Mouse (Mus musculus) forebrain, embryonic 10.5 days (tissue): ENCODE results near the gene Nkx1-1. TPM values are rescaled to one million over a fixed set of nuclear protein-coding genes. Genes with fewer than 3 reads are reported as not detected.

Experiments
- DNase-seq: peaks from one replicate; pipeline ENCODE4 v3.0.0-alpha.2; 2017; ENCODE audit warnings: low spot score; ENCODE audit errors: extremely low spot score
- H3K27ac ChIP-seq: fragments of 300-500 bp; sonication (generic); 2 replicates; pipeline ENCODE4 v1.5.1; 2016; ENCODE audit warnings: mild to moderate bottlenecking
- H3K27me3 ChIP-seq: fragments of 300-500 bp; sonication (generic); 2 replicates; pipeline ENCODE4 v1.6.1; 2016; ENCODE audit warnings: mild to moderate bottlenecking; ENCODE audit not compliant: poor library complexity, severe bottlenecking
- H3K36me3 ChIP-seq: fragments of 300-500 bp; sonication (generic); replicated peaks from 2 replicates; pipeline ENCODE4 v1.6.1; 2016; ENCODE audit warnings: mild to moderate bottlenecking, moderate library complexity
- H3K4me1 ChIP-seq: fragments of 300-500 bp; sonication (generic); 2 replicates; pipeline ENCODE4 v1.6.1; 2016
- H3K4me3 ChIP-seq: fragments of 300-500 bp; sonication (generic); 2 replicates; pipeline ENCODE4 v1.5.1; 2016; ENCODE audit warnings: mild to moderate bottlenecking, moderate library complexity
- H3K9me3 ChIP-seq: fragments of 300-500 bp; sonication (generic); 2 replicates; pipeline ENCODE4 v1.6.1; 2016; ENCODE audit warnings: mild to moderate bottlenecking, moderate library complexity
- WGBS: fragments of 180-500 bp; shearing (Covaris S2); methylation state at CpG from one replicate; pipeline ENCODE4 v1.1.7; 2016; 5-methylcytosine and 5-hydroxymethylcytosine counted together
- polyA plus RNA-seq: library from polyadenylated mRNA; unstranded; fragments of >200 nt; fragmentation: Nextera tagmentation; extraction: Ambion mirVana; gene quantifications from 2 replicates; pipeline ENCODE4 v1.2.1, GENCODE M21; 2016

Nkx1-1 gene
- not detected in 2 replicates for polyA plus RNA-seq

DNA sequence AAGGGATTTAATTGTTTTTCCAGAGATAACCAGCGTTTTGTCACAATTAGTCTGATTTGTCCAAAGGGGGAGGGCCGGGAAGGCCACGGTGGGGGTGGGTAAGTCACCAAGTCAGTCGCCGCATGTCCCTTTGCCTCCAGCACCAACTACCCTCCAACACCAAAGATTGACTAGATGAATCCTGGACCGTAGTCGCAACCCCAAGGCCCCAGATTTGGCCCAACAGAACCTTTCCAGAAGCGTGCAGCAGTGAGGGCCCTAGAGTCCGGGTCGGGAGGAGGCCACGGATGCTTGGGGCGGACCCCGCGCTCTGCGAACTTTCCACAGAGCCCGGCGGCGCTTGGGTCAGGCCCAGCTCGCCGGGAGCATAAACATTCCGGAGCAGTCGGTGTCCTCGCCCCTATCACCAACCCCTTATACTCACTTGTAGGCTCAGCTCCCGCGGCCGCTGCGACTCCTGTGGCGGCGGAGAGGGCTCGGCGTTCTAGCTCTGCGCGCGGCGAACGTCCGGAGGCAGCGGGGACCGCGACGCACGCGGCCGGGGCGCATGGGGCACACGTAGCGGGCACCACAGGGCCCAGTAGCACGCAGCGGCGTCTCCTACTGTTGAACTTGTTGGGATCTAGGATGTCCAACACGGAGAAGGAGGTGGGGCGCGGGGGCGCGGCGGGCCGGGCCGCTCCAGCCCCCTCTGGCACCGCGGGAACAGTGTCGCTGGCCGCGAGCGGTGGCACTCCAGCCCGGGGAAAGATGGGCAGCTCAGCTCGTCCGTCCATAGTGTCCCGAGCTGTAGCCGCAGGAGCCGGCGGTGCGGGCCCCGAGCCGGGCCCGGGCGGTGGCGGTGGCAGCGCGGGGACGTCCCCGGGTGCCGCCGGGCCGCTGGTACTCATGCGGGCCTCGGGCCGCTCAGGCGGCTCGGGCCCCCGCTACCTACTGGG, at the start of gene Nkx1-1:
Nkx1-1 (minus strand) TSS at position 776 of the 938 bp plus-strand sequence.
- no peak within 1 kb of the TSS for H3K27ac ChIP-seq
- no peaks in the 10 kb centered on the region for H3K36me3 ChIP-seq
- no peaks in the 10 kb centered on the region for H3K9me3 ChIP-seq
- peak; percentile 34 for DNase-seq
- H3K4me1 ChIP-seq, result peaks cover 53% of the 10 kb centered on the region
- WGBS, result under 1% methylated on average over 90 of the region's 90 CpGs
- peak within 1 kb of the TSS; percentile 40 for H3K4me3 ChIP-seq
- H3K27me3 ChIP-seq, result peaks cover 100% of the 10 kb centered on the region

DNA sequence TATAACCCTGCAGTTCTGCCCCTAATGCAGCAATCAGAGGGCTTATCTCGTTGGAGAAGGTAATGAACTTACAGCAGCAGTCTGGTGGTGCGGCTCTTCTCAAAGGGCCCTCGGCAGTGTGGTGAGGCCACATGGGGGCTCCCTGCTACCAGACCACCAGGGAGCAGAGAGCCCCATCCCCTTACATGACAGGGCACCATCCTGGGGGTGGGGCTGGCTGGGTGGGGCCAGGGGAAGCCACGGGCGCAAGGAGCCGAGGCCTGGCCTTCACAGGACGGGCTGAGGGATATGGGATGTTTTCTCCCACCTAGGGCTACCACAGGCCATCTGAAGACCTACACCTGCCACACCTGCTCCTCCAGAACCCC, 47.5 kb upstream of the Nkx1-1 start:
- H3K4me3 ChIP-seq, result no peak overlapping the region
- no peak for DNase-seq
- H3K9me3 ChIP-seq, result no peaks in the 10 kb centered on the region
- H3K27ac ChIP-seq, result no peak overlapping the region
- H3K4me1 ChIP-seq, result peaks cover 23% of the 10 kb centered on the region
- H3K36me3 ChIP-seq, result no peaks in the 10 kb centered on the region
- peaks cover 48% of the 10 kb centered on the region for H3K27me3 ChIP-seq
- WGBS, result 65% methylated on average over 7 of the region's 7 CpGs

DNA sequence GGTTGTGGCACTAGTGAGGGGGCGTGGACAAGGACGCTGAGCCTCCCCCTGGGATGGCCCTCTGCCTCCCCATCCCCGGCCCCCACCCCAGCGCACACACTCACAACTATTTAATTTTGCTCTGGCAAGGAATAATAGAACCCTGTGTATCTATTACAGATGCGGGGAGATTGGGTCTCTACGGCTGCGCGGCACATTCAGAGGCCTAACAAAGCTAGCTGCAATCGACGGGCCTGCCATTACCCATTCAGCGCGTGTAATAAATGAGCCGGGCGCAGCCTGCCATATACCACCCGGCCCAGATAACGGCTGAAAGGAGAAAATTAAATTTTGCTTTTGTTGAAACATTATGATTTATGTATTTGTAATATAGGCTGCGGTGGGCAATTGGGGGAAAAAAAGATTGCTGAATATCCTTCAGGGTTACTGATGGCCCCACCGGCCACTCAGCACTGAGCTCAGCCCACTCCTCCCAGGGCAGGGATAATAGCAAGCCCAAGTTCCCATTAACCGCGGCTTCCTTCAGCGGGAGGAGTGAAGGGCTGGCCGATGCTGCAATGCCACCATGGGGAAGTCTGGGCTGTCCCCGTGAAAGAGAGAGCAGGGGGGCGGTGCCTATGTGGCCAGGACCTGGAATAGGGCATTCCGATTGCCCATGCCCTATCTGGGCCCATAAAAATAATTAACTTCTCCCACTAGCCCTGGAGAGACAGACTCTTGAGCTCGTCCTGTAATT, 47.0 kb upstream of the Nkx1-1 start:
- H3K4me3 ChIP-seq, result no peak overlapping the region
- H3K36me3 ChIP-seq, result no peaks in the 10 kb centered on the region
- DNase-seq, result no peak
- WGBS, result 67% methylated on average over 26 of the region's 26 CpGs
- H3K27me3 ChIP-seq, result peaks cover 46% of the 10 kb centered on the region
- no peaks in the 10 kb centered on the region for H3K9me3 ChIP-seq
- peaks cover 23% of the 10 kb centered on the region for H3K4me1 ChIP-seq
- H3K27ac ChIP-seq, result no peak overlapping the region

DNA sequence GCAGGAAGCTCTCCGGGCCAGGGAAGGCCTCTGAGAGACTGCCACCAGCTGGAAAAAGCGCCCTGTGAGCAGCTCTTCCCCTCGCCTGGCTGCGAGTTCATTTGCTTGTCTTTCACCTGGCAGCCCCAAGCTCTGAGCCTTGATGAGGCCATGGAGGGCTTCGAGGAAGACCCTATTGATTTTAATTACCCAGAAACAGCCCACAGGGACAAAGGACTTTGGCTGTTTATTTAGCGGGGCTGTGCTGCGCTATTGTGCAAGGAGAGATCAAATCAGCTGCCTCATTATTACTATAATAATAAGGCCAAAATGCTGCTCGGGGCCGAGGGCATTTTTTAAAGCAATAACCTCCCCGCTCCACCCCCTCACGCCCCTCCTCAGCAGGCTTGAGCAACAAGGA, 31.7 kb upstream of the Nkx1-1 start:
- WGBS, result 46% methylated on average over 11 of the region's 11 CpGs
- H3K9me3 ChIP-seq, result no peaks in the 10 kb centered on the region
- H3K36me3 ChIP-seq, result no peaks in the 10 kb centered on the region
- H3K4me3 ChIP-seq, result no peak overlapping the region
- H3K4me1 ChIP-seq, result peaks cover 39% of the 10 kb centered on the region
- H3K27me3 ChIP-seq, result peaks cover 87% of the 10 kb centered on the region
- DNase-seq, result peak; percentile 42
- 0 out of 2 replicates have a peak overlapping the region, but pooled peaks have one; percentile 22 for H3K27ac ChIP-seq

DNA sequence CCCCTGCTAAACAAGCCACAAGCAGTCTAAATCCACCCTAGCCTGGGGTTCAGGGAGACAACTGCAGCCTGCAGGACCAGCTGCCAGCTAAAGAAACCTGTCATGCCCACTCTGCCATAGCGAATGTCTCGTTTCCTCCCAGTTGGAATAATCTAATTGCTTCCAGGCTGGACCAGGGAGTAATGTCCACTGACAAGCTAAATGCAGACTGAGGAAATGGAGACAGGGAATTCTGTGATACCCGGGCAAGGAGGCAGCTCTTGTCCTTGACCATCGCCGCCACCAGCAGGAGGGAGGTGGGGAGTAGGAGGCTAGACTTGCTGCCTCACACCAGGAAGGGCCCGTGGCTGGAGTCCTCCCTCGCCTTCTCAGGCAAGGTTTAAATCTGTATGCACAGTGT, 30.6 kb upstream of the Nkx1-1 start:
- peaks cover 90% of the 10 kb centered on the region for H3K27me3 ChIP-seq
- DNase-seq, result no peak
- no peak overlapping the region for H3K4me3 ChIP-seq
- H3K9me3 ChIP-seq, result no peaks in the 10 kb centered on the region
- H3K36me3 ChIP-seq, result no peaks in the 10 kb centered on the region
- peaks cover 39% of the 10 kb centered on the region for H3K4me1 ChIP-seq
- H3K27ac ChIP-seq, result no peak overlapping the region
- WGBS, result 68% methylated on average over 7 of the region's 7 CpGs

DNA sequence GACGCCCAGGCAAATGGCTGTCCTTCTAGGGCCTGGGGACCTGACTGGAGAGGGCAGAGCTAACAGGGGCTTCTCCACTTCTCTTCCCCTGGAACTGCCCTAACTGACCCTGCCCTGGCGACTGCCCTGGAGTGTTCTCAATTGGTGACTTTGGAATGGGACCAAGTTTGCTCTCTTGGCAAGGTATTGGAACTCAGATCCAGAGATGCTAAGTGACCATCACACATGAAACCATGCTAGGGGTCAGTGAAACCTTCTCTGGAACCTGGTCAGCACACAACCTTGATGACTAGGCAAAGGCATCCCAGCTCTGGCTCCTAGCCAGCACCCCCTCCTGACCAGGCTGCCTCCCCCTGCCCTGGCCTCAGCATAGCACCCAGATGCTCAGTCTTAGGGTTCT, 25.3 kb upstream of the Nkx1-1 start:
- H3K36me3 ChIP-seq, result no peaks in the 10 kb centered on the region
- H3K9me3 ChIP-seq, result no peaks in the 10 kb centered on the region
- no peak overlapping the region for H3K4me3 ChIP-seq
- peaks cover 96% of the 10 kb centered on the region for H3K27me3 ChIP-seq
- no peak for DNase-seq
- 77% methylated on average over 2 of the region's 2 CpGs for WGBS
- H3K27ac ChIP-seq, result no peak overlapping the region
- H3K4me1 ChIP-seq, result peaks cover 23% of the 10 kb centered on the region

DNA sequence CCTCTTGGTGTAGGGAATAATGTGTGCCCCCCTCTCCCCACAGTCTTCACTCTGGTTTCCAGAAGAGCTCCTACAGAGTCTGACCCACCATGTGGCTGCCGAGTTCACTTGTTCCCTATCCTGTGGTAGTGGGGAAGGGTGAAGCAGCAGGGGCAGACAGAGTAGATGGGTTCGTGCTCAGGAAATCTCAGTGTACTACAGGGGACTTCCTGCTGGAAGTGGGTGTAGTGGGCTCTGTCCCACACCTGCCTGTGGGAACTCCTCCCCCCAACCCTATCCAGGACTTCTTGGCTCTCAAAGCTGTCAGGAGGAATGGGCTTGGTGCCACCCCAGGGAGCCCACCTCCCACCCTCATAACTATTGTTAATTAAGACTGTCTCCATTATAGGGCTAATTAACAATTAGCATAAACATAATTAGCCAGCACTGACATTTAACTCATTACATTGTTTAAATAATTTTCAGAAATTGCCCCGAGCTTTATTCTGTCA, 24.4 kb upstream of the Nkx1-1 start:
- H3K4me3 ChIP-seq, result no peak overlapping the region
- WGBS, result 79% methylated on average over 3 of the region's 3 CpGs
- peaks cover 14% of the 10 kb centered on the region for H3K4me1 ChIP-seq
- DNase-seq, result no peak
- peaks cover 94% of the 10 kb centered on the region for H3K27me3 ChIP-seq
- H3K27ac ChIP-seq, result no peak overlapping the region
- H3K9me3 ChIP-seq, result no peaks in the 10 kb centered on the region
- H3K36me3 ChIP-seq, result no peaks in the 10 kb centered on the region

DNA sequence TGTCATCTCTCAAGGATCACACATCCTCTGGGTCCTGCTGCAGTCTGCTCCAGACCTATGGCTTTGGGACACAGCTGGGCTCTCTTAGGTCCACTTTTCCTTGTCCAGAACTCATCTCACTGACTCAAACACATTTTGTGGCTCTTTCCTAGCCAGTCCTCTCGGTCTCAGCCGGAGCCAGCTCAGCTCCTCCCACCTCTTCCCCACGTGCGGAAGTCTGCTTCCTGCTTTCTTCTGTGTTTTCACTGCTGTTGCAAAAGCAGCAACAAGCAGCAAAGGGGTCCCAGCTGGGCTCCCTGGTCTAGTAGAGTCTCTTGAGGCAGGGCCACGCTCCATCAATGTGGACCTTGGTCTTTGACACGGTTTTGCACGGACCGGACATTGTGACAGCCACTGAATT, 22.0 kb upstream of the Nkx1-1 start:
- Histone ChIP-seq H3K4me1 (0 out of 2 replicates have a peak, but pooled peaks cover 10% of the 10 kb centered on the region), H3K4me3 (no peak overlapping the region), H3K27me3 (peaks cover 79% of the 10 kb centered on the region), H3K27ac (no peak overlapping the region), H3K36me3 (no peaks in the 10 kb centered on the region), H3K9me3 (no peaks in the 10 kb centered on the region)
- 72% methylated on average over 8 of the region's 8 CpGs for WGBS
- no peak for DNase-seq

DNA sequence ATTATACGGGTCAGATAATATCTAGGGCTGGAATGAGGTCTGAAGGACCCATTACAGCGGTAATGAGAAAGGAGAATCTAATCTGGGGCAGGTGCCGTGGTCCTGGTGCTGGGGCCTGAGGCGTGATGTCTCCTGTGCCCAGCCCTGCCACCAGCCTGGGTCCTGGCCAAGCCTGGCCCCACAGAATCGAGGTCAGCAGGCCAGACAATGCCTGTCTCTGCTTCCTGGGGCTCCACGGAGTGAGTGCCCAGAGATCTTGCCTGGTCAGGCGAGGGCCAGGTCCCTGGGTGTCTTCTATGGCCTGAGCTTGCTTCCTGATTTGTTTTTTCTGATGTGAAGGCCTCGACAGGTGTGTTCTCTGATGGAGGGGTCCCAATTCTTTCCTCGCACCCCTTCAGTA, 10.0 kb upstream of the Nkx1-1 start:
- WGBS, result 47% methylated on average over 9 of the region's 9 CpGs
- H3K4me1 ChIP-seq, result peaks cover 9% of the 10 kb centered on the region
- no peak overlapping the region for H3K4me3 ChIP-seq
- H3K27ac ChIP-seq, result no peak overlapping the region
- DNase-seq, result no peak
- no peaks in the 10 kb centered on the region for H3K36me3 ChIP-seq
- peaks cover 78% of the 10 kb centered on the region for H3K27me3 ChIP-seq
- no peaks in the 10 kb centered on the region for H3K9me3 ChIP-seq

DNA sequence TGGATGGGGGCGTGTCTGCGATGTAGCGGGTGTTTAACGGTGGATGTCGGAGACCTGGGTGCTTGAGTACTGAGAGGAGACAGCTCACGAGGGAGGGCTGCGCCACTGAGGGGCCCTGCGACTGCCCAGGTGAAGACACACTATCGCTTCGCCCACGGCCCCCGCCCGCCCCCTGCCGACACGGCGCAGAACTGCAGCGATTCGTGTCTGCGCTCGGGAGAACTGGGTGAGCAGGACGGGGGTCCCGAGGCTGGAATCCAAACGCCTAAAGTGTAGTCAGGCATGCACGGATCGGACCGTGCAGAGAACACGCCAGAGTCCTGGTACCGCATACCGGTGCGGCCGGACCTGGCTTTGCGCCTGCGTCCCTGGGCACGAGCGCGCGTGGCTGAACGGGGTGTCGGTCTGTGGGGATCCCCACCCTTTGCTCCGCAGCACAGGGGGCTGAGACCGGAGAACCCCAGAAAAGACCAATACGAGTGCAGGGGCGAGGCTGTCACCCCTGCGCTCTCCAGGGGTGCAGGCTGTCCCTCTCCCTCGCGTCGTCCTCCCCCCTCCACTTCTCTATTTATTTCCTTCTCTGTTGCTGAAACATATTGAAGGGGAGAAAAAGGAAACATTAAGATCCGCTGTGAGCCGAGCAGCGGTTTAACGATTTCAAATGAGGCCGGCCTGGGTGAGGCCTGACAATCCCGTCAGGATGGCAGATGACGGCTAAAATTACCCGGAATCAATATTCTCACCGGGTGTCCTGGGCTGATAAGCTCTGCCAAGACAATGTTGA, 9.3 kb upstream of the Nkx1-1 start:
- DNase-seq, result peak; percentile 73
- no peaks in the 10 kb centered on the region for H3K9me3 ChIP-seq
- H3K27me3 ChIP-seq, result peaks cover 80% of the 10 kb centered on the region
- 5% methylated on average over 56 of the region's 56 CpGs for WGBS
- H3K4me1 ChIP-seq, result peaks cover 9% of the 10 kb centered on the region
- H3K36me3 ChIP-seq, result no peaks in the 10 kb centered on the region
- H3K4me3 ChIP-seq, result peak overlapping the region; percentile 42
- no peak overlapping the region for H3K27ac ChIP-seq

DNA sequence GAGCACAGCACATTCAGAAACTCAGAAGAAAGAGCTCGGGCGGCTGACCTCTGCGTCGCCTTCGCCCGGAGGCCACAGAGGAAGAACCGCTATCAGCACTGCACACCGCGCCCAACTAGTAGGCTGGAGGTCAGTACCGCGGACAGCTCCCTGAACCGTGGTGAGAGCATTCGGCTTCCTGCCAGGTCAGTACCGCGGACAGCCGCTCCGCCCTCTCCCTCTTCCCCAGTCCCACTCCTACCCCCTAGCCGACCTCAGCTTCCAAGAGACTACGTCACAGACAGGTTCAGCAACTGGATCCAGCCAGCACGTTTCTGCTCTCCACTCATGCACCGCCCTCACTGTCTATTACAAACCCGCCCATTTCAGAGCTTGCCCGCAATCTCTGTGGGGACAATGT, 4.4 kb upstream of the Nkx1-1 start:
- no peaks in the 10 kb centered on the region for H3K36me3 ChIP-seq
- peaks cover 100% of the 10 kb centered on the region for H3K27me3 ChIP-seq
- 2% methylated on average over 23 of the region's 23 CpGs for WGBS
- peaks cover 27% of the 10 kb centered on the region for H3K4me1 ChIP-seq
- DNase-seq, result peak; percentile 87
- H3K27ac ChIP-seq, result no peak overlapping the region
- H3K4me3 ChIP-seq, result no peak overlapping the region
- H3K9me3 ChIP-seq, result no peaks in the 10 kb centered on the region

DNA sequence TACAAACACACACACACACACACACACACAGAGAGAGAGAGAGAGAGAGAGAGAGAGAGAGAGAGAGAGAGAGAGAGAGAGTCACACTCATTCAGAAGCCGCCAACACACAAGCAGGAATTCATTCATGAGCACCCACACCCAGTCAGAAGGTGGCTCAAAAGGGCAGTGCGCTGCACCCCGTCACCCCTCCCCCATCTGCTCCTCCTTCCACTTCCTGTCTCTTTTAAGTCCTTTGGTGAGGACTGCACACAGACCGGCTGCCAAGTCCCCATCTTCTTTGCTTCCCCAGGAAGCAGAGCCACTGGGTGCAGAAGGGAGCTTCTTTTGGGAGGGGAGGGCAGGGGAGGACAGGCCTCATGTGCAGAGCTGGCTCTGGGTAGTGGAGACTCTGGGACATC, 2.2 kb upstream of the Nkx1-1 start:
- Histone ChIP-seq H3K36me3 (no peaks in the 10 kb centered on the region), H3K27ac (no peak overlapping the region), H3K9me3 (no peaks in the 10 kb centered on the region), H3K27me3 (peaks cover 100% of the 10 kb centered on the region), H3K4me3 (no peak overlapping the region), H3K4me1 (peaks cover 43% of the 10 kb centered on the region)
- no peak for DNase-seq
- 2% methylated on average over 4 of the region's 4 CpGs for WGBS
